Mouse (Mus musculus): ENCODE measurements around the gene Fam3a. TPM values are rescaled to one million over a fixed set of nuclear protein-coding genes. Genes with fewer than 3 reads are reported as not detected.

The Fam3a gene
- polyA plus RNA-seq (2012; rRNA removed), result 31.8 and 36.0 TPM in 2 replicates

- peak; percentile 81 to 88 for DNase-seq
- H3K4me1 ChIP-seq (ENCODE audit: control insufficient read depth, insufficient read depth, low read length), result 0 out of 2 replicates have a peak, but pooled peaks cover 3% of the 10 kb centered on the region
- no peaks in the 10 kb centered on the region for H3K27me3 ChIP-seq (ENCODE audit: control insufficient read depth, insufficient read depth, low read length)
- TF ChIP-seq POLR2A (IDR thresholded peaks at IDR 0.05; ENCODE audit: borderline replicate concordance, insufficient read depth, low read length), result peak; percentile 64
- TF ChIP-seq CTCF (IDR thresholded peaks at IDR 0.05; ENCODE audit: borderline replicate concordance, insufficient read depth, low read depth, low read length), result peak; percentile 47; the same call in 1 of the 2 replicates
- WGBS, result 7% methylated on average over 30 of the region's 30 CpGs
- peak within 1 kb of the TSS; percentile 88 for H3K27ac ChIP-seq (ENCODE audit: insufficient read depth, low read length)
- H3K4me3 ChIP-seq (replicated peaks; ENCODE audit: insufficient read depth, low read depth, low read length), result peak within 1 kb of the TSS; percentile 90
Observed at GRCm38 (mm10) chrX:74392535-74393443, at the start of gene Fam3a, which contains the start of gene Ikbkg. Gene Fam3a, minus strand, starts transcription at chrX:74393272. Gene Ikbkg, plus strand, starts transcription at chrX:74393290.

DNA sequence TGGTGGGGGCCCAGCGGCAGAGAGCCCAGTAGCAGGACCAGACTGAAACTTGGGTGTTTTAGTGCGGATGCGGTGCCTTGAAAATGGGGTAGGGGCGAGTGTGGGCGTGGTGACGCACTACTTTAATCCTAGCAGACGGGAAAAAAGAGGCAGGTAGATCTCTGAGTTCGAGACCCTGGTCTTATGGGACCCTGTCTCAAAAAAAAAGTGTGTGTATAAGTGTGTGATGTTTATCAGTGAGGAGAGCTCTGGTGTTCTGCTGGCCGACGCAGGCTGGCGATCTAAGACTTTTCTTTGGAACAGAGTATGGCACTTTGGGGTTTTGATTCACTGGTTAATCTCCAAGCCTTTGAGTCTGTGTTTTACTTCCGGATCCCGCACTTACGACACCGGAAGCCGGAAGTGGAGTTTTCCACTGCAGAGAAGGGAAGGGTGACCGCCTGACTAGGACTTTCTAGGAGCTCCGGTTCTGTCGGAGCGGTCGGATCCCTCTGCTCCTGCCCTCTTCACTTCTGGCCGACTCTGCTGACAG is 36.3 kb upstream of the Fam3a start:
- Histone ChIP-seq H3K27me3 (ENCODE audit: control insufficient read depth, insufficient read depth, low read length) (no peaks in the 10 kb centered on the region), H3K27ac (ENCODE audit: insufficient read depth, low read length) (peak overlapping the region; percentile 75), H3K4me1 (ENCODE audit: control insufficient read depth, insufficient read depth, low read length) (peaks cover 3% of the 10 kb centered on the region; the same call in 1 of the 2 replicates), H3K4me3 (replicated peaks; ENCODE audit: insufficient read depth, low read depth, low read length) (peak overlapping the region; percentile 86)
- TF ChIP-seq CTCF (IDR thresholded peaks at IDR 0.05; ENCODE audit: borderline replicate concordance, insufficient read depth, low read depth, low read length) (no peak), POLR2A (IDR thresholded peaks at IDR 0.05; ENCODE audit: borderline replicate concordance, insufficient read depth, low read length) (peak; percentile 45; the same call in 1 of the 2 replicates)
- 7% methylated on average over 22 of the region's 22 CpGs for WGBS
- DNase-seq, result peak; percentile 78 to 79

DNA sequence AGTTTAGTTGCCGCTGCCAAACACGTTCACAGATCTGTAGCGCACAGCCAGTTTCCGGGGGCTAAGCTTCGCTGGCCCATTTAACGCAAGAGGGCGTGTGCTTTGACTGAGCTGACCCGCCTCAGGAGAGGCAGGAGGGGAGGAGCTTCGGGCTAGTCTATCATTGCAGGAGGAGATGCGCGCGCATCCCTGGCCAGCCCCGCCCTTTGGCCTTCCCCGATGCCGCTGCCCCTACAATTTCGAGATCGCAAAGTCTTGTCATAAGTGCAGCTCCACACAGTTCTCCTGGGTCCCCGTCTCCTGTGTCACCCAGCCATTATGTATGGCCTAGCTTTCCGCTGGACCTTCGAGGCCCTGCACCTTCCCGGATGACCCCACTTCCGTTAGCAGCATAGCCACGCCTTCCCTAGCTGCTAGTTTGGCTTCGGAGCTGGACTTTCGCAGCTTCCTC is 35.8 kb upstream of the Fam3a start, which contains the start of gene G6pdx:
Gene G6pdx, minus strand, starts transcription at position 369 of the 451 bp plus-strand sequence.
- DNase-seq, result peak; percentile 88
- H3K4me3 ChIP-seq (replicated peaks; ENCODE audit: insufficient read depth, low read depth, low read length), result peak within 1 kb of the TSS; percentile 86
- WGBS, result 4% methylated on average over 25 of the region's 25 CpGs
- no peaks in the 10 kb centered on the region for H3K27me3 ChIP-seq (ENCODE audit: control insufficient read depth, insufficient read depth, low read length)
- H3K27ac ChIP-seq (ENCODE audit: insufficient read depth, low read length), result peak within 1 kb of the TSS; percentile 75
- TF ChIP-seq POLR2A (IDR thresholded peaks at IDR 0.05; ENCODE audit: borderline replicate concordance, insufficient read depth, low read length) (peak; percentile 67; the same call in 1 of the 2 replicates), CTCF (IDR thresholded peaks at IDR 0.05; ENCODE audit: borderline replicate concordance, insufficient read depth, low read depth, low read length) (no peak)
- H3K4me1 ChIP-seq (ENCODE audit: control insufficient read depth, insufficient read depth, low read length), result peaks cover 3% of the 10 kb centered on the region; the same call in 1 of the 2 replicates

- TF ChIP-seq CTCF (IDR thresholded peaks at IDR 0.05; ENCODE audit: borderline replicate concordance, insufficient read depth, low read depth, low read length) (no peak), POLR2A (IDR thresholded peaks at IDR 0.05; ENCODE audit: borderline replicate concordance, insufficient read depth, low read length) (no peak)
- Histone ChIP-seq H3K27me3 (ENCODE audit: control insufficient read depth, insufficient read depth, low read length) (no peaks in the 10 kb centered on the region), H3K4me3 (replicated peaks; ENCODE audit: insufficient read depth, low read depth, low read length) (peak overlapping the region; percentile 86), H3K27ac (ENCODE audit: insufficient read depth, low read length) (no peak overlapping the region; the same call in 1 of the 2 replicates), H3K4me1 (ENCODE audit: control insufficient read depth, insufficient read depth, low read length) (peaks cover 3% of the 10 kb centered on the region; the same call in 1 of the 2 replicates)
- WGBS, result 10% methylated on average over 35 of the region's 35 CpGs
- DNase-seq, result peak in 1 of 2 experiments; percentile 13
Observed at GRCm38 (mm10) chrX:74428146-74428825, 35.2 kb upstream of the Fam3a start.

GRCm38 (mm10) chrX:74427116-74427515 is 34.0 kb upstream of the Fam3a start:
- DNase-seq, result no peak
- TF ChIP-seq CTCF (IDR thresholded peaks at IDR 0.05; ENCODE audit: borderline replicate concordance, insufficient read depth, low read depth, low read length) (no peak), POLR2A (IDR thresholded peaks at IDR 0.05; ENCODE audit: borderline replicate concordance, insufficient read depth, low read length) (no peak)
- 81% methylated on average over 3 of the region's 3 CpGs for WGBS

DNA sequence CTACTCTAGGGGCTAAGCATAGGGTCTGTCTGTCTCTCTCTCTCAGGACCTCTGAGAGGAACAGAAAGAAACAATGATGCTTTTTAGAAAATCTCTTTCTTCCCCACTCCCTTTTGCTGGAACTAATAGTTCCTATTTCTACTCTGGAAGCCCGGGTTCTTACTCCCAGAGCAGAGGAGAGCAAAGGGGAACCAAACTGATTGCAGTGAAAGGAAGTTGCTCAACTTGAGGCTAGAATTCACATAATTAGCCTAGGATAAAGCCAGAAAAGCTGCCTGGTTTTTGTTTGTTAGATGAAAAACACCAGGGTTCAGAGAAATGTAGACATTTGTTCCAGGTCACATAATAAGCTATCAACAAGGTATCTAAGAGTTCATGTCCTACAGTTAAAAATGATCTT is 33.2 kb upstream of the Fam3a start:
- WGBS, result 82% methylated on average over 1 of the region's 1 CpGs
- TF ChIP-seq POLR2A (IDR thresholded peaks at IDR 0.05; ENCODE audit: borderline replicate concordance, insufficient read depth, low read length) (no peak), CTCF (IDR thresholded peaks at IDR 0.05; ENCODE audit: borderline replicate concordance, insufficient read depth, low read depth, low read length) (no peak)
- H3K4me1 ChIP-seq (ENCODE audit: control insufficient read depth, insufficient read depth, low read length), result peaks cover 3% of the 10 kb centered on the region; the same call in 1 of the 2 replicates
- no peaks in the 10 kb centered on the region for H3K27me3 ChIP-seq (ENCODE audit: control insufficient read depth, insufficient read depth, low read length)
- no peak overlapping the region for H3K27ac ChIP-seq (ENCODE audit: insufficient read depth, low read length)
- H3K4me3 ChIP-seq (replicated peaks; ENCODE audit: insufficient read depth, low read depth, low read length), result no peak overlapping the region
- no peak for DNase-seq

More at GRCm38 (mm10) chrX:74427116-74427515, 34.0 kb upstream of the Fam3a start:
- Histone ChIP-seq H3K27me3 (ENCODE audit: control insufficient read depth, insufficient read depth, low read length) (no peaks in the 10 kb centered on the region), H3K27ac (ENCODE audit: insufficient read depth, low read length) (no peak overlapping the region), H3K4me1 (ENCODE audit: control insufficient read depth, insufficient read depth, low read length) (peaks cover 3% of the 10 kb centered on the region; the same call in 1 of the 2 replicates), H3K4me3 (replicated peaks; ENCODE audit: insufficient read depth, low read depth, low read length) (no peak overlapping the region)

- 0 out of 2 replicates have a peak overlapping the region, but pooled peaks have one; percentile 39 for H3K27ac ChIP-seq (ENCODE audit: insufficient read depth, low read length)
- peak in 1 of 2 experiments; percentile 27 for DNase-seq
- no peak overlapping the region for H3K4me3 ChIP-seq (replicated peaks; ENCODE audit: insufficient read depth, low read depth, low read length)
- no peaks in the 10 kb centered on the region for H3K27me3 ChIP-seq (ENCODE audit: control insufficient read depth, insufficient read depth, low read length)
- peaks cover 3% of the 10 kb centered on the region; the same call in 1 of the 2 replicates for H3K4me1 ChIP-seq (ENCODE audit: control insufficient read depth, insufficient read depth, low read length)
- TF ChIP-seq POLR2A (IDR thresholded peaks at IDR 0.05; ENCODE audit: borderline replicate concordance, insufficient read depth, low read length) (no peak), CTCF (IDR thresholded peaks at IDR 0.05; ENCODE audit: borderline replicate concordance, insufficient read depth, low read depth, low read length) (no peak)
- WGBS, result 63% methylated on average over 4 of the region's 4 CpGs
Observed at GRCm38 (mm10) chrX:74425195-74425594, 32.1 kb upstream of the Fam3a start.
